Mouse (Mus musculus) lung, postnatal 0 days (tissue): ENCODE data around the gene Map3k20. TPM values are rescaled to one million over a fixed set of nuclear protein-coding genes. Genes with fewer than 3 reads are reported as not detected.
A peak's percentile ranks its signal among the peaks of the same experiment; 100 is the strongest.

ENCODE experiments used
- ATAC-seq: fragments of 200-750 bp; cut with Nextera tagmentation; 2 replicates; pipeline ENCODE4 v1.8.0; 2017; ENCODE audit warnings: moderate library complexity
- DNase-seq: peaks from one replicate; pipeline ENCODE4 v3.0.0-alpha.2; 2016; ENCODE audit warnings: low spot score
- H3K27ac ChIP-seq: fragments of 300-500 bp; sonication (generic); 2 replicates; pipeline ENCODE4 v1.5.1; 2014; ENCODE audit warnings: antibody characterized with exemption, mild to moderate bottlenecking, low read length, mixed read lengths
- H3K27me3 ChIP-seq: fragments of 300-500 bp; sonication (generic); replicated peaks from 2 replicates; pipeline ENCODE4 v1.6.1; 2014; ENCODE audit warnings: low read length, mixed read lengths; ENCODE audit not compliant: insufficient read depth
- H3K36me3 ChIP-seq: fragments of 300-500 bp; sonication (generic); 2 replicates; pipeline ENCODE4 v1.6.1; 2014; ENCODE audit warnings: low read length, mixed read lengths; ENCODE audit not compliant: insufficient read depth
- H3K4me1 ChIP-seq: fragments of 300-500 bp; sonication (generic); 2 replicates; pipeline ENCODE4 v1.6.1; 2014; ENCODE audit warnings: antibody characterized with exemption, low read depth, low read length, mixed read lengths; ENCODE audit not compliant: insufficient read depth
- H3K4me2 ChIP-seq: fragments of 300-500 bp; sonication (generic); replicated peaks from 2 replicates; pipeline ENCODE4 v1.6.1; 2014; ENCODE audit warnings: low read depth, mild to moderate bottlenecking, low read length, moderate library complexity, mixed read lengths
- H3K4me3 ChIP-seq: fragments of 300-500 bp; sonication (generic); 2 replicates; pipeline ENCODE4 v1.5.1; 2014; ENCODE audit warnings: low read depth, low read length
- H3K9ac ChIP-seq: fragments of 300-500 bp; sonication (generic); replicated peaks from 2 replicates; pipeline ENCODE4 v1.6.1; 2014; ENCODE audit warnings: low read depth, mild to moderate bottlenecking
- H3K9me3 ChIP-seq: fragments of 300-500 bp; sonication (generic); 2 replicates; pipeline ENCODE4 v1.6.1; 2016; ENCODE audit warnings: low read length, mixed read lengths
- CTCF ChIP-seq: IDR thresholded peaks from 2 replicates; pipeline ENCODE4 v1.5.1; 2016; ENCODE audit warnings: antibody characterized with exemption, mild to moderate bottlenecking
- EP300 ChIP-seq: IDR thresholded peaks from 2 replicates; pipeline ENCODE4 v1.6.1; 2016; ENCODE audit warnings: antibody characterized with exemption, mild to moderate bottlenecking, control low read depth
- WGBS: fragments of 180-500 bp; shearing (Covaris S2); extraction: QIAGEN DNeasy Blood & Tissue Kit; methylation state at CpG from one replicate; pipeline ENCODE4 v1.1.7; 2014; 5-methylcytosine and 5-hydroxymethylcytosine counted together
- polyA plus RNA-seq: library from polyadenylated mRNA; unstranded; fragments of >200 nt; fragmentation: Nextera tagmentation; extraction: Ambion mirVana; gene quantifications from 2 replicates; pipeline ENCODE4 v1.2.1, GENCODE M21; 2015

The Map3k20 gene
- polyA plus RNA-seq, 1 experiment from 2014 or later, result 18.5 TPM

DNA sequence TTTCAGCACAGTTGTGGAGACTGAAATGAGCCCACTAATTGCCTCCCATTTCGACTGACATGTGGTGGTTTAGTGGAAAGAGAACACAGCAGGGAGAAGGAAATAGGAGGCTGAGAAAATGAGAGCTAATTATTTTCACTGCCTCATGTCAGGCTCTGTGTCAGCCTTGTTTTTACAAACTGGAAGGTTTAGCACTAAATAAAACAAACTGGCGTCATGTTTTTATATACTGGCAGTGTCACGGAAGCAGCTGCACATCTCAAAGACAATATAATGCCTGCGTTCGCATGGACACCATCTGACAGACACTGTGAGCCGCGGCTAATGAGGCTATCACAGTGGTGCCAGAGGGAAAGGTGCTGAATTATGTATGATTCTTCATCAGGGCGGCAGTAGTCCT lies 141.3 kb downstream of the Map3k20 start:
- Histone ChIP-seq H3K27ac (no peak overlapping the region), H3K27me3 (no peaks in the 10 kb centered on the region), H3K9ac (no peak overlapping the region), H3K4me1 (no peaks in the 10 kb centered on the region), H3K36me3 (no peaks in the 10 kb centered on the region; the same call in 1 of the 2 replicates), H3K4me2 (no peak overlapping the region), H3K9me3 (no peaks in the 10 kb centered on the region), H3K4me3 (no peak overlapping the region)
- no peak for DNase-seq
- WGBS, result 47% methylated on average over 8 of the region's 8 CpGs
- no peak for ATAC-seq
- no peak for TF ChIP-seq EP300
- no peak for TF ChIP-seq CTCF

DNA sequence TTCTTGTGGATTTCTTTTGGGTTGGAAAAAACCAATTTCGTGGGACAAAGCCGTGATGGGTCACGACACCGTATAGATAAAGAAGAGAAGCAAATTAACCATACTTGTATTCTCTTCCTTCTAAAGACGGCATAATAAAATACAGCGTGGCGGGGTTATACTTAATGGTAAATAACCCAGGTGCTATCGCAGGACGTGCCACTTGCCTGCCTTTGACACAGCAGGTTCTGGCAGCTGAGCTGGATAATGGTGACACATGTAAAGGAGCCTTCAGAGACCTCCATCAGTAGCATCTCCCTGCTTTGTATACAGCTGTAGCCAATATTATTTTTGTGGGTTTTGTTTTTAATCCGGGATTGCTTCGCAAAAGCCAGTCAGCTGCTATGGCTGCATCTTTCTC lies 141.9 kb downstream of the Map3k20 start:
- Histone ChIP-seq H3K9ac (no peak overlapping the region), H3K27me3 (no peaks in the 10 kb centered on the region), H3K27ac (no peak overlapping the region), H3K4me2 (no peak overlapping the region), H3K4me3 (no peak overlapping the region), H3K4me1 (no peaks in the 10 kb centered on the region), H3K36me3 (no peaks in the 10 kb centered on the region; the same call in 1 of the 2 replicates), H3K9me3 (no peaks in the 10 kb centered on the region)
- no peak for DNase-seq
- WGBS, result 80% methylated on average over 11 of the region's 11 CpGs
- TF ChIP-seq CTCF (no peak), EP300 (no peak)
- no peak for ATAC-seq

DNA sequence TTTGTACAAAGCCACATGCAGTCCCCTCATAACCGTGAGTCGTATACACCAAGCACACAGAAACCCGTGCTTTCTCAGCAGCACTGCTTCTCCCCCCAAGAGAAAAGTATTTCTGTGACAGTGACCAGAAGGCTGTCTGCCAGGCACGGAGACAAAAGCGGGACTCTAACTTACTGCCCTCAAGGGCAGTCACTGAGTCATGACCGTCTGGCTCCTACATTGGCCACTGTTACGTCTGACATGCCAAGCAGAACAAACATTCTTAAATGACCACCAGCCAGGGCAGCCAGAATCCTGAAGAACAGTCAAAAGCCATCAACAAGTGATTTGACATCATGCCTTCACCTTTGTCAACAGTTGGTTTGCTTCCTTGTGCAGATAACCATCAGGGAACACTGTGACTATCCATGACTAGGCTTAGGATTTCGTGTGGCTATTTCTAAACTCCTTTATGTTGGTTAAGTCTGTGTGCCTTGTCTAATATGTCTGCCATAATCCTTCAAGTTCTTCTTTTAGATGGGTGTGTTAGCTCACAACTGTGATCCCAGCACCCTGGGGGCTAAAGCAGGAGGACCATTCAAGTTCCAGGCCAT lies 153.6 kb downstream of the Map3k20 start:
- Histone ChIP-seq H3K4me3 (no peak overlapping the region), H3K36me3 (peaks cover 26% of the 10 kb centered on the region), H3K27ac (no peak overlapping the region), H3K27me3 (no peaks in the 10 kb centered on the region), H3K4me1 (no peaks in the 10 kb centered on the region), H3K9me3 (no peaks in the 10 kb centered on the region), H3K4me2 (no peak overlapping the region), H3K9ac (no peak overlapping the region)
- ATAC-seq (no peak), DNase-seq (no peak)
- no peak for TF ChIP-seq EP300
- TF ChIP-seq CTCF, result no peak
- 75% methylated on average over 8 of the region's 8 CpGs for WGBS

DNA sequence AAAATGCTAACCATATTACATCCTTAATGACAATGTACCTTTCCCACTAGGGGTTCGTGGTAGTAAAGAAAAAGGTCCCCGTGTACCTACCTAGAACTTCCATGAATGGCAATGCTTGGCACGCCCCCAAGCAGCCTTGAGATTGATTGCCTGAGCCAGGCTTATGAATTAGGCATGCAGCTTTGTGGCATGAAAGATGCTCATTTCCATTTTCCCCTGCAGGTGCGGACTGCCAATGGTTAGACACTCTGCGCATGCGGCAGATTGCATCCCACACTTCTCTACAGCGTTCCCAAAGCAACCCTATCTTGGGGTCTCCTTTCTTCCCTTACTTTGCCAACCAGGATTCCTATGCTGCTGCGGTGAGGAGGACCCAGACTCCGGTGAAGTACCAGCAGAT lies 155.6 kb downstream of the Map3k20 start:
- ATAC-seq, result no peak

DNA sequence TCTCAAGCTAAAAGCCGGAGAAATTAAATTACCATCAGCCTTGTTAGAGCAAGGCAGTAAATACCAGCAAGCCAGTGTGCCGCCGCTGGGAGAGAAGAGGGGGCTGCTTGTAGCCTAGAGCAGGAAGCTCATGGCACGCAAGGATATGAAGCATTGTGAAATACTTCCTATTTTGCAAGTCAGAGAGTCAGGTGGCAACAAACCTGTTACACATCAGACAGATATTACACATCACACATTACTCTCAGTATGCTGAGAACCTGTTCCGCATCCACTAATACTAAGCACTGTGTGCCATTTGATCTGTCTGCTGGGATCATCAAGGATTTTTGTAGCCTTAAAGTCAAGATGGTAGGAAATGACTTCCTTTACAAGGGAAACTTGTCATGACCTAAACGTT lies 157.4 kb downstream of the Map3k20 start:
- Histone ChIP-seq H3K27me3 (no peaks in the 10 kb centered on the region), H3K27ac (no peak overlapping the region), H3K9ac (no peak overlapping the region), H3K4me1 (no peaks in the 10 kb centered on the region), H3K4me2 (no peak overlapping the region), H3K4me3 (no peak overlapping the region), H3K36me3 (peaks cover 23% of the 10 kb centered on the region), H3K9me3 (no peaks in the 10 kb centered on the region)
- ATAC-seq (no peak), DNase-seq (peak; percentile 29)
- TF ChIP-seq CTCF, result no peak
- no peak for TF ChIP-seq EP300
- WGBS, result 79% methylated on average over 6 of the region's 6 CpGs

More for the DNA sequence above, 155.6 kb downstream of the Map3k20 start:
- no peaks in the 10 kb centered on the region for H3K4me1 ChIP-seq
- H3K36me3 ChIP-seq, result peaks cover 23% of the 10 kb centered on the region
- H3K4me3 ChIP-seq, result no peak overlapping the region
- H3K27me3 ChIP-seq, result no peaks in the 10 kb centered on the region
- H3K4me2 ChIP-seq, result no peak overlapping the region
- H3K27ac ChIP-seq, result no peak overlapping the region
- TF ChIP-seq EP300 (no peak), CTCF (no peak)
- 90% methylated on average over 9 of the region's 9 CpGs for WGBS
- no peak overlapping the region for H3K9ac ChIP-seq
- DNase-seq, result no peak
- H3K9me3 ChIP-seq, result no peaks in the 10 kb centered on the region

DNA sequence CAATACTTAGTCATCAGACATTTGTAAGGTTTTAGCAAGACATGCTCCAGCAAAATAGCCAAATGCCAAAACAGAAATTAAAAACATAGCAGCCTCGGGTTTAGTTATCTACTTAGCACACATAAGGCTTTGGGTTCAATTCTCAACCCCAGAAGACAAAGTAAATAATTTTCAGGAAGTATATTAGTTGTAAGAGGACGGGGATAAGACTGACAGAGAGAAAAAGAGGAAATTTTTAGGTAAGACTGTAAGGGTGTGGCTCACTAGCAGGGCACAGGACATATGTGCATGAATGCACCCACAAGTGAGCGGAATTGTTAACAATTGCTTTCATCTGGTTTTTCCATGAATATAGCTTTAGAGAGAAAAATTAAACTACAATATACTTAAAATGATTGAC lies 158.5 kb downstream of the Map3k20 start:
- ATAC-seq (no peak), DNase-seq (no peak)
- Histone ChIP-seq H3K4me3 (no peak overlapping the region), H3K27me3 (no peaks in the 10 kb centered on the region), H3K4me2 (no peak overlapping the region), H3K9ac (no peak overlapping the region), H3K9me3 (no peaks in the 10 kb centered on the region), H3K4me1 (no peaks in the 10 kb centered on the region), H3K27ac (no peak overlapping the region), H3K36me3 (peaks cover 15% of the 10 kb centered on the region; the same call in 1 of the 2 replicates)
- TF ChIP-seq CTCF, result no peak
- WGBS, result 75% methylated on average over 3 of the region's 3 CpGs

DNA sequence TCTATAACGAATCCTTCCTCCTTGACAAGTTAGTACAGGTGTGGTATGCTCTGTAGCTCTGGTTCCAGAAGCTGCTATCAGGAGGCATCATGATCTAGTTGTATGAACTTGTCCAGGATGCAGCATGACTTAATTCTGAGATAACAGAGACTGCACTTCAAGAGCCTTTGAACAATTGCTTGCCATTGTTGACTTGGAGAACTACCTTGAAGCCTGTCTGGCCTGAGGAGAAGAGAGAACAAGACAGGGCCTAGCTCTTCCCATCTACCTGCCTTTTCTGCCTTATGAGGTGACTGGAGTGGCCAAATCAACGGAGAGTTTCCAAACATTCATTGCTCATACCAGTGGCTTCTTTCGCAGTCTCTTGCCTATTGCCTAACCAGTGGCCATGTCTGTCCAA lies 160.7 kb downstream of the Map3k20 start:
- Histone ChIP-seq H3K4me3 (no peak overlapping the region), H3K4me1 (no peaks in the 10 kb centered on the region), H3K4me2 (no peak overlapping the region), H3K36me3 (peaks cover 5% of the 10 kb centered on the region; the same call in 1 of the 2 replicates), H3K27ac (no peak overlapping the region), H3K9ac (no peak overlapping the region), H3K9me3 (no peaks in the 10 kb centered on the region), H3K27me3 (no peaks in the 10 kb centered on the region)
- ATAC-seq, result no peak
- TF ChIP-seq EP300 (no peak), CTCF (no peak)
- no peak for DNase-seq
- 88% methylated on average over 3 of the region's 3 CpGs for WGBS
